Mouse (Mus musculus) intestine, postnatal 0 days (tissue): ENCODE results near the gene Hc. TPM values are rescaled to one million over a fixed set of nuclear protein-coding genes. Genes with fewer than 3 reads are reported as not detected.

Experiments
- ATAC-seq: fragments of 200-750 bp; cut with Nextera tagmentation; 2 replicates; pipeline ENCODE4 v1.8.0; 2017; ENCODE audit warnings: mild to moderate bottlenecking, moderate TSS enrichment, moderate library complexity
- H3K27ac ChIP-seq: fragments of 300-500 bp; sonication (generic); 2 replicates; pipeline ENCODE4 v1.5.1; 2014; ENCODE audit warnings: mild to moderate bottlenecking, low read depth, low read length, moderate library complexity
- H3K27me3 ChIP-seq: fragments of 300-500 bp; sonication (generic); replicated peaks from 2 replicates; pipeline ENCODE4 v1.6.1; 2014; ENCODE audit warnings: low read length, mixed read lengths; ENCODE audit not compliant: control insufficient read depth, insufficient read depth
- H3K36me3 ChIP-seq: fragments of 300-500 bp; sonication (generic); 2 replicates; pipeline ENCODE4 v1.6.1; 2014; ENCODE audit warnings: mild to moderate bottlenecking, moderate library complexity; ENCODE audit not compliant: control insufficient read depth, insufficient read depth
- H3K4me1 ChIP-seq: fragments of 300-500 bp; sonication (generic); replicated peaks from 2 replicates; pipeline ENCODE4 v1.6.1; 2014; ENCODE audit warnings: antibody characterized with exemption, low read length, mixed read lengths; ENCODE audit not compliant: control insufficient read depth, insufficient read depth
- H3K4me2 ChIP-seq: fragments of 300-500 bp; sonication (generic); replicated peaks from 2 replicates; pipeline ENCODE4 v1.6.1; 2014; ENCODE audit warnings: low read depth, mild to moderate bottlenecking, moderate library complexity
- H3K4me3 ChIP-seq: fragments of 300-500 bp; sonication (generic); 2 replicates; pipeline ENCODE4 v1.5.1; 2014; ENCODE audit warnings: low read depth, low read length
- H3K9ac ChIP-seq: fragments of 300-500 bp; sonication (generic); 2 replicates; pipeline ENCODE4 v1.6.1; 2014; ENCODE audit warnings: mild to moderate bottlenecking, low read depth, low read length
- H3K9me3 ChIP-seq: fragments of 300-500 bp; sonication (generic); 2 replicates; pipeline ENCODE4 v1.6.1; 2016; ENCODE audit warnings: mixed run types; ENCODE audit not compliant: control insufficient read depth
- CTCF ChIP-seq: sonication (generic); IDR thresholded peaks from 2 replicates; pipeline ENCODE4 v1.5.1; 2016; ENCODE audit warnings: low read depth, mild to moderate bottlenecking, control low read depth, antibody characterized with exemption, moderate library complexity
- WGBS: fragments of 180-500 bp; shearing (Covaris S2); extraction: QIAGEN DNeasy Blood & Tissue Kit; methylation state at CpG from one replicate; pipeline ENCODE4 v1.1.7; 2014; 5-methylcytosine and 5-hydroxymethylcytosine counted together
- polyA plus RNA-seq: library from polyadenylated mRNA; unstranded; fragments of >200 nt; fragmentation: Nextera tagmentation; extraction: Ambion mirVana; gene quantifications from 2 replicates; pipeline ENCODE4 v1.2.1, GENCODE M21; 2015

The Hc gene
- polyA plus RNA-seq, 1 experiment from 2014 or later: 0.14 TPM

DNA sequence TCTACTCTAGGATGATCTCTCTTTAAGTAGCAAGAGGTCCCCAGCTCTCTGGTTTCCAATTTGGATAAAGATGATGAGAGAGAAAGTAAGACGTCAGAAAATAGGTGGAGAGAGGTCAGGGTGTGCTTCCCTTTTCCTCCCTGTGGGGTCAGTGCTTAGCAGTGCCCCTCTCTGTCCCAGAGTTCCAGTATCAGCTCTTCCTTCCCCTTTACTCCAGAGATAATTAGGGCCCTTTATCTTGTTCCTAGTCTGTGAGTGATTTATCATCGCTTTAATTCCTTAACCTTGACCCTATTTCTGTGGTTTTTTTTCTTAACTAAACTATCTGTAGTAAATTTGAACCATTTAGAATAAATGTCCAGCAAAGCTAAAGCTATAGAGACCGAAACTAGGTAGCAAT, 43.6 kb upstream of the Hc start:
- no peak overlapping the region for H3K9ac ChIP-seq
- no peak overlapping the region for H3K4me3 ChIP-seq
- H3K9me3 ChIP-seq: no peaks in the 10 kb centered on the region
- H3K27me3 ChIP-seq: no peaks in the 10 kb centered on the region
- no peak overlapping the region for H3K27ac ChIP-seq
- no peak for TF ChIP-seq CTCF
- 53% methylated on average over 3 of the region's 3 CpGs for WGBS
- no peak for ATAC-seq
- no peaks in the 10 kb centered on the region for H3K4me1 ChIP-seq
- no peaks in the 10 kb centered on the region for H3K36me3 ChIP-seq
- no peak overlapping the region for H3K4me2 ChIP-seq

DNA sequence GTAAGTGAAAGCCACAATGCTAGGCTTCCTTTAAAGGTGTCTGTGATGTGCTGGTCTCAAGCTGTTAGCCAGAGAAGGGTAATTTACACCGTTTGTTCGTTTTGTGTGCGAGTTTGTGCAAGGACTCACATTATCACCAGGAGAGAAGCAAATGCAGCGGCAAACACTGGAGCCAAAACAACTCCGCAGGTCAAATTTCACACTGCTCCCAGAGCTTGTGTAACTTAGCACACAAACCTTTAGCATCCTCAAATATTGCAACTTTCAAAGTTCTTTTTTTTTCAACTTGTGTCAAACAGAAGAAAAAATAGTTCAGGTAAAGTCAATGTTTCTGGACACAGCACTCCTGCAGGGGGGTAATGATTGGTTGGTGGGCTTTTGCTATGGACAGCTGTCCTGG, 42.3 kb upstream of the Hc start:
- Histone ChIP-seq H3K9ac (no peak overlapping the region), H3K4me2 (no peak overlapping the region), H3K36me3 (no peaks in the 10 kb centered on the region), H3K27ac (no peak overlapping the region), H3K4me3 (no peak overlapping the region), H3K9me3 (no peaks in the 10 kb centered on the region), H3K27me3 (no peaks in the 10 kb centered on the region), H3K4me1 (no peaks in the 10 kb centered on the region)
- TF ChIP-seq CTCF: no peak
- ATAC-seq: no peak
- 77% methylated on average over 5 of the region's 5 CpGs for WGBS

DNA sequence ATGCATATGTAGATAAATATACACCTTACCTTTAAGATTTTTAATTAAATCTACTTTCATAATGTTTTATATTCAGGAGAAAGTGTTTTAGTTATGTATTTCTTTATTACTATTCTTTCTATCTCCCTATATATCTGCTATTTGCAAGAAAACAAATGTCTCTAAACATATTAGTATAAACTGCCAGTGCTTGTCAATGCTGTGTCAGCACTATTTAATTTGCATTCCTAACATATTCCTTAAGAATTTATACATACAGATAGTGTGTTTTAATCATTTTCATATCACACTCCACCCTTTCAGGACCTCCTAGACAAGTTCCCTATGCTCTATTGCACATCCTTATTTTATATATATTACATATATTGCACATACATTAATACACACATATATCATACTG, 41.5 kb upstream of the Hc start:
- no peaks in the 10 kb centered on the region for H3K27me3 ChIP-seq
- H3K4me2 ChIP-seq: no peak overlapping the region
- no peak overlapping the region for H3K27ac ChIP-seq
- no peak overlapping the region for H3K9ac ChIP-seq
- TF ChIP-seq CTCF: no peak
- no peak overlapping the region for H3K4me3 ChIP-seq
- no peaks in the 10 kb centered on the region for H3K36me3 ChIP-seq
- ATAC-seq: no peak
- no peaks in the 10 kb centered on the region for H3K4me1 ChIP-seq
- H3K9me3 ChIP-seq: no peaks in the 10 kb centered on the region

DNA sequence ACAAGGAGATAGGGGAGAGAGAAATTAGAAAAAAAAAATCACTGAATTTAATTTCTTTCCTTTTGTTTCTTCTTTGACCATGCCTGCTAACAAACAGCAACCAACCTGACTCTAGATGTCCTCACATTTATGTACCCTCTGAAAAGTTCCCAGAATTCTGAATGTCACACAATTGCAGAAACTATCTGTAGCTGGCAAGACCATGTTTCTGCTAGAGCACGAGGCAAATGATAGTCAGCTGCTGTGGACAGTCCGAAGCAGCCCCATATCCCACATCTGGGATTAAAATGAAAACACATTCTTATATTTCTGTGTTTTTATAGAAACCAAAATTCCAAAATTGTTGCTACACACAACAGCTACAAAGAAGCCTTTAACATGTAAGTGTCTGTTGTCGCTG, 40.2 kb upstream of the Hc start, which contains the start of gene AI182371:
AI182371 (minus strand) TSS at position 101 of the 400 bp plus-strand sequence.
- Histone ChIP-seq H3K4me3 (no peak within 1 kb of the TSS), H3K9me3 (no peaks in the 10 kb centered on the region), H3K4me1 (no peaks in the 10 kb centered on the region), H3K36me3 (no peaks in the 10 kb centered on the region), H3K27me3 (no peaks in the 10 kb centered on the region), H3K4me2 (no peak within 1 kb of the TSS), H3K9ac (no peak within 1 kb of the TSS), H3K27ac (no peak within 1 kb of the TSS)
- 95% methylated on average over 3 of the region's 3 CpGs for WGBS
- no peak for TF ChIP-seq CTCF
- ATAC-seq: no peak

DNA sequence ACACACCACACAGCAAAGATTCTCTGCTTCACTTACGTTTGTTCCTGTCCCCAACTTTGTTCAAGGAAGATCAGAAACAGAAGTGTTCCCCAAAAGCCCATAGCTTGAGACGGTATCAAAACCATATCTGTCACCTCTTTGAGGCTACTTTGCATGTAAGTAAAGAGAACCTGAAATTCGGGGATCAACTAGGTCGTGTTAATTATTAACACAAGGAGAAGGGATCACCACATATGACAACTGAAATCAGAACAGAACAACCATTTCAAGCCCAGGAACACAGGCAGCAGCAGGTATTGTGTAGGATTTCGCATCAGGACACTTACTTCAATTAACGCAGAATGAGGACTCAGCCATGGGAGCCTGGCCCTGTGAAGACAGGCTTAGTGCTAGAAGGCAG, 39.3 kb upstream of the Hc start:
- H3K9me3 ChIP-seq: no peaks in the 10 kb centered on the region
- TF ChIP-seq CTCF: no peak
- H3K4me1 ChIP-seq: no peaks in the 10 kb centered on the region
- ATAC-seq: no peak
- no peaks in the 10 kb centered on the region for H3K36me3 ChIP-seq
- no peak overlapping the region for H3K9ac ChIP-seq
- no peak overlapping the region for H3K27ac ChIP-seq
- H3K4me2 ChIP-seq: no peak overlapping the region
- 64% methylated on average over 6 of the region's 6 CpGs for WGBS
- H3K4me3 ChIP-seq: no peak overlapping the region
- H3K27me3 ChIP-seq: no peaks in the 10 kb centered on the region

DNA sequence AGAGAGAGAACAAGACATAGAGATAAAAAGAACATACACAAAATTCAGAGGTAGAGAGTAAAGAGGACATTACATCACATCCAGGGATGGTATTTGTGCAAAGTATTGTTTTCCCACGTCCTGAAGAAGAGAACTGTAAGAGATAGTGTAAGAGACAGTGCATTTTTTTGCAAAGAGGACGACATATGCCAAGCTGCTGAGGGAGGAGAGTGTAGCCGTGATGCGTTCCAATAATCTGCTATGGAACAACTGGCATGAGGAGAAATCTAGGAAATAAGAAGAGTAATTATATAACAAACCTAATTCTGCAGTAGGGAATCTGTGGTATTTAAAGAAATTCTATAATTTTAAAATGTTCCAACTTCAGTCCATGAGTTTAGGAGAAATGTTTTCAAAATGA, 26.2 kb upstream of the Hc start:
- Histone ChIP-seq H3K9me3 (no peaks in the 10 kb centered on the region), H3K27ac (no peak overlapping the region), H3K4me3 (no peak overlapping the region), H3K27me3 (no peaks in the 10 kb centered on the region), H3K36me3 (no peaks in the 10 kb centered on the region), H3K9ac (no peak overlapping the region), H3K4me1 (no peaks in the 10 kb centered on the region), H3K4me2 (no peak overlapping the region)
- TF ChIP-seq CTCF: no peak
- 67% methylated on average over 4 of the region's 4 CpGs for WGBS
- ATAC-seq: no peak

DNA sequence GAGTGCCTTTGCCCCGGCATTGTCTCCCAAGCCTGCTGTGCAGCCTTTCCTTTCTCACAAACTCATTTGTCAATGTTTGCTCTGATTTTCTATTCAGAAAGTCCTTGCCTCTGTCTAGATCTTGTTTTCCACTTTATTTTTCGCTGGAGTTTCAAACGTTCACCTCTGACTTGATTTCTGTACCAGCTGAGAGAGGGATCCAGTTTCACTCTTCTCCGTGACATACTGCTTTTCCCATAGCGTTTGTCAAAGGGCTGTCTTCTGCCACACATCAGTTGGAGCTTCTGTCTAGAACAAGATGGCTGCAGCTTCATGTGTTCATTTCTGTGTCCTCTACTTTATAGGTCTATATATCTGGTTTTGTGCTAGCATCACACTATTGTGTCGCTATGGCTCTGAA, 17.9 kb upstream of the Hc start:
- WGBS: 71% methylated on average over 6 of the region's 6 CpGs
- H3K36me3 ChIP-seq: no peaks in the 10 kb centered on the region
- no peak for ATAC-seq
- H3K27ac ChIP-seq: no peak overlapping the region
- no peak overlapping the region for H3K9ac ChIP-seq
- no peak overlapping the region for H3K4me3 ChIP-seq
- H3K4me1 ChIP-seq: no peaks in the 10 kb centered on the region; the same call in 1 of the 2 replicates
- H3K9me3 ChIP-seq: no peaks in the 10 kb centered on the region
- no peak for TF ChIP-seq CTCF
- no peak overlapping the region for H3K4me2 ChIP-seq
- H3K27me3 ChIP-seq: no peaks in the 10 kb centered on the region
